Mouse (Mus musculus): Measurements from ENCODE around the gene Mrpl40.

DNA sequence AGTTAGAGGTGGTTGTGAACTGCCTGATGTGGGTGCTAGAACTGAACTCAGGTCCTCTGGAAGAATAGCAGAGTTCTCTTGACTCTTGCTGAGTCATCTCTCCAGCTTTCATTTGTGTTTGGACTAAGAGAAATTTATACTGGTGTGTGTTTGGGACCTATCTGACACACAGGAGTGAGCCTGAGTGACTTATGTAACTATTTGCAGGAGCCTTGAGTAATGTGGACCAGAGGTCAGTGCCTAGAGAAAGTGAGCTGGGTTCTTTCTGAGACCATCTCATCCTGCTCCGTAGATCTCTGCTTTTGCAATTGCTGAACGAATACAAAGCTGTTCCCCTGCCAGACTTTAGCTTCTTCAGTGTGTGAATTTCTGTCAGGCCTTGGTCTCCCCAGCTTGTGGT is 45.1 kb upstream of the Mrpl40 start:
- TF ChIP-seq EP300 (IDR thresholded peaks at IDR 0.05; ENCODE audit: low read depth) (no peak), CTCF (IDR thresholded peaks at IDR 0.05; ENCODE audit: low read depth) (no peak)
